Mouse (Mus musculus) activated CD4-positive, CD25-positive, alpha-beta regulatory T cell, adult 9 weeks (primary cell): Measurements from ENCODE around the gene Tdrd6. TPM values are rescaled to one million over a fixed set of nuclear protein-coding genes. Genes with fewer than 3 reads are reported as not detected.

Experiments used
- polyA plus RNA-seq: library from polyadenylated mRNA; unstranded; fragments of 100-300 nt; shearing (Covaris generic); gene quantifications from one replicate; pipeline ENCODE4 v1.2.1, GENCODE M21; 2017

Gene Tdrd6
- polyA plus RNA-seq, result not detected

DNA sequence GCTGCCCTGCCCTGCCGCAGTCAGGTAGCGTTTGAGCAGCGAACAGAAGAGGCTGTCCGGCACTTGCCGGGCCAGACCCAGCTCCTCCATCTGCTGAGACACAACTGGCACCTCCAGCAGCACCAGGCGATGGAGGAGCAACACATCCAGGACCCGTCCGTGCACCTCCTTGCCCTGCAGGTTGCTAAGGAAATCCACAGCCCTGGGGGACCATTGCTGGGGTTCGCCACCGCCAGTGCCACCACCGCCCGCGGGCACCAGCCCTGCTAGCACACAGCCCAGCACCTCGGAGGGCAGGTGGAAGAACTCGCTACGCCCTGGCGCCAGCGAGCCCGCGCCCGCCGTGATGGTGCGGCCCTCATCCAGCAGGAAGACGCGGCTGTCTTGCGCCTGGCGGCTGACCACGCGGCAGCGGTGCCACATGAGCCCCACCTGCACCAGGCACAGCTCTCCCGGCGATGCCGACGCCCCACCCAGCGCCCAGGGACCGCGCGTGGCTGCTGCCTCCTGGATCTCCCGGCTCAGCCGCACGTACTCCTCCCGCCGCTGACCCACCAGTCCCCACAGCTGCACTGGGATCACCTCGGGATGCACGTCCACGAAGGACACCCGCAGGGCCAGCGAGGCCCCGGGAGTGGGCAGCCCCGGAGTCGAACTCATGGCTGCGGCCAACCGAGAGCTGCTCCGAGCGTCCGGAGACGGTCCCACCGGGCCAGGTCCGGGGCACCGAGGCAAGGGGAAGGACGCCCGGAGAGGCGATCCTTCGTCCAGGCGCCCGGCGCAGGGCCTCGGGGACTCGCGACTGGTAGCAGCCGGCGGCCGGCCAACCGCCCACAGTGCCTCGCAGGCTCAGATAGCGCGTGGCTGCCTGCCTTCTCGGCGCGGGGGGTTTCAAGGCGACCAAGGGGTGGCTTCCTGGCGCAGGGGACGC is at the start of gene Tdrd6:
Gene Tdrd6 (minus strand): TSS at position 804 of the 931 bp plus-strand sequence.

DNA sequence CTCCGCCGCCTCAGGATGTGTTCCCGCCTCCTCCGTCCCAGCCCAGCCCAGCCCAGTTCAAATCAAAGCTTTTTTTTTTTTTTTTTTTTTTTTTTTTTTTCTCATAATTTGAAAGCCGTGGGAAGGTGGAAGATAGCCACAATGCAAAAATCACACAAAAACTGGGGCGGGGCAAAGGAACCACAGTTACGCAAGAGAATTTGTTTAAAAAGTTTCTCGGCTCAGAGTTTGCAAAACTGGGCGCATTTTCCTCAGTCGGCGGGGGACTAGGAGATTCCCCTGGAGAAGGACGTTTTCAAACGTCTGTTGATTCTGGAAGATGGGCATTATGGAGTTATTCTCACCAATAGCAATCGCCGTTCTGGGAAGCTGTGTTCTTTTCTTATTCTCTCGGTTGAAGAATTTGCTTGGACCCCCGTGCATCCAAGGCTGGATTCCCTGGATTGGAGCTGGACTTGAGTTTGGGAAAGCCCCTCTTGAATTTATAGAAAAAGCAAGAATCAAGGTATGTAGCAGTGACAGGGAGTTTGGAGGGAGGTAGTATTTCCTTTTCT is 37.3 kb upstream of the Tdrd6 start, which contains the start of gene Cyp39a1:
Gene Cyp39a1 (plus strand): TSS at position 136 of the 554 bp plus-strand sequence.

DNA sequence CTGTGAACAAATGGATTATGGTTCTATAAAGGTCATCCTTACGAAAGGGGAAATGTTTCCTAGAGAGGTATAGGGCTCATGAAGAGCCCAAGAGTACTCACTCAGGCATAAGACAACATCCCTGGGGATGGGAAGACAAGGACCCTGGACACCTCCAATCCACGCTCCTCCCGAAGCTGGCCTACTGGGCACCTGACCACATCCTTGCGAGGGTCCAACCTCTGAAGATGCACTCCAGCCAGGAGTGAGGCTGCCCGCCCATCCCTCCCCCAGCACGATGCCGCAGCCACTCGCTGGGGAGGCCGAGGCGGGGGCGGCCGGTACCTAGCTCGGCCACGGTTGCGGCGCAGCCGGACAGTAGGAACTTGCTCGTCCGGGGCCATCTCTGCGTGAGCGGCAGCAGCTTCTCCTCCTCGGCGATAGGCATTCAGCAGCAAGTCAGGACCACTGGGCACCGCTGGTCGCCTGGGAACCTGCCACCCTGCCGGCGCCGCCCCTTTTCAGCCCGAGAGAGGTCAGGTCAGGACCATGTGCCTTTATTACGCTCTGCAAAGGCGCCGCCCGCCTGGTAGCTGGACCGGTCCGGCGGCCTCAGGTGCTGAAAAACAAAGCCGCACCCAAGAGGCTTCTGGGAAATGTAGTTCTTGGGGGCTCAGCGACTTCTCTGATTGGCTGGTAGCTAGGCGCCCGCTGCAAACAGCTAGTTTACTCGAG is 36.6 kb upstream of the Tdrd6 start, which contains the start of gene Slc25a27:
Gene Slc25a27 (minus strand): TSS at position 639 of the 714 bp plus-strand sequence.

DNA sequence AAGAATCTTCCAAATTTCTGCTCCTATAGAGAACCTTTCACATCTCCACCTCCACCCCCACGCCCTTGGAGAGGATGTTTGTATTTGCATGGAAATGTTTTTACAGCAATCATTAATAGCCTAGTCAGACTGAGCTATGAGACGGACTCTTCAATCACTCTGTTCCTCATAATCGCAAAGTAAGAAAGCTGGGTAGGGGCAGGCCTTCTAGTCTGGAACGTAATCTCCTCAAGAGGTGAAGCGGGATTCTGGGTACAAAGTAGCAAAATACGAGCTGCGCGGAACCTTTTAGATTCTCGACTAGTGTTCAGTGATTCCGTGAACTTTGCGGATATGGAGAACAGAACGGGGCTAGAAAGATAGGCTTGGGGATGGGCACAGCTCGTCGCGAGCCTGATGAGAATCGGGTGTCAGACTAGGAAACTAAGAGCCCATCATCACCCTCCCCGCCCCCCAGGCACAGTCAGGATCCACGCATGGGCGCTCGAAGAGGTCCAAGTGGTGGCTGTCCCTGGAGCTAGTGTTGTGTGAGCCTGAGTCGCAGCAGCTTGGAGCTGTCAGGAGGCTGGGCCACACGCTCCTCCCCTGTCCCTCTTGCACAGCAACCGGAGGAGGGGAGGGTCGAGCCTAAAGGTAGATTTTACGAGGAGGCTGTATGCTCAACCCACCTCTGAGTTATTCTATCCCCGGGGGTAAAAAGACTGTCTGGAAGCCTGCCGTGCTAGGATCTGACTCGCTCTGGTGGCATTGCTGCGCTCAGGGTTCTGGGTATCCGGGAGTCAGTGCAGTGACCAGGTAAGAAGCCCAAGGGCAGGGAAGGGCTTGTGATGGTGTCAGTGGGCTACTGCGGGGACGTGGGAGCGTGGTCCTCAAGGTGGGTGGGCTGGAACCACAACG is 61.9 kb downstream of the Tdrd6 start, which contains the start of gene Pla2g7:
Gene Pla2g7 (plus strand): TSS at position 107 of the 897 bp plus-strand sequence.

Other genes with a start within 250 kb of the Tdrd6 start
- not detected for gene Mep1a, start 127.5 kb downstream of the Tdrd6 start, polyA plus RNA-seq
- not detected for gene Ankrd66, start 86.7 kb downstream of the Tdrd6 start, polyA plus RNA-seq
- gene Pla2g7, start 62.2 kb downstream of the Tdrd6 start, polyA plus RNA-seq, result 0.56 TPM
- gene Slc25a27, start 36.9 kb upstream of the Tdrd6 start, polyA plus RNA-seq, result 12.2 TPM
- 0.92 TPM for gene Cyp39a1, start 37.1 kb upstream of the Tdrd6 start, polyA plus RNA-seq
- not detected for gene Rcan2, start 171.1 kb upstream of the Tdrd6 start, polyA plus RNA-seq